Mouse (Mus musculus) thymus, adult 2 months (tissue): ENCODE measurements at regions not wholly inside any gene's neighbourhood (a gene's known extent, or its start where the extent isn't known, plus 50 kb on each side); places are given as distances from the start of the nearest gene placed in this dataset.
A peak's percentile ranks its signal among the peaks of the same experiment; 100 is the strongest.

Experiments used
- DNase-seq: peaks from one replicate; pipeline ENCODE4 v3.0.0; 2021
- H3K27ac ChIP-seq: fragments of 200-500 bp; 2 replicates; pipeline ENCODE4 v1.5.1; 2012; ENCODE audit warnings: low read length, control low read depth; ENCODE audit not compliant: control insufficient read depth, insufficient read depth
- H3K27me3 ChIP-seq: fragments of 200-500 bp; 2 replicates; pipeline ENCODE4 v1.6.1; 2012; ENCODE audit warnings: mild to moderate bottlenecking, low read length, moderate library complexity, mixed read lengths; ENCODE audit not compliant: control insufficient read depth, insufficient read depth
- H3K36me3 ChIP-seq: fragments of 200-500 bp; 2 replicates; pipeline ENCODE4 v1.6.1; 2012; ENCODE audit warnings: mild to moderate bottlenecking, low read length, moderate library complexity; ENCODE audit not compliant: control insufficient read depth, insufficient read depth
- H3K4me1 ChIP-seq: fragments of 200-500 bp; replicated peaks from 2 replicates; pipeline ENCODE4 v1.6.1; 2012; ENCODE audit warnings: low read length; ENCODE audit not compliant: control insufficient read depth, insufficient read depth
- H3K4me3 ChIP-seq: fragments of 200-500 bp; 2 replicates; pipeline ENCODE4 v1.5.1; 2012; ENCODE audit warnings: mild to moderate bottlenecking, low read length, control low read depth, moderate library complexity; ENCODE audit not compliant: control insufficient read depth, insufficient read depth
- CTCF ChIP-seq: fragments of 200-500 bp; IDR thresholded peaks from 2 replicates; pipeline ENCODE4 v1.5.1; 2012; ENCODE audit warnings: mild to moderate bottlenecking, control low read depth, low read length, moderate library complexity, borderline replicate concordance; ENCODE audit not compliant: control insufficient read depth, poor library complexity, insufficient read depth; ENCODE audit errors: extremely low read depth
- POLR2A ChIP-seq: fragments of 200-500 bp; IDR thresholded peaks from 2 replicates; pipeline ENCODE4 v1.6.1; 2012; ENCODE audit warnings: mild to moderate bottlenecking, low read length, control low read depth, moderate library complexity; ENCODE audit not compliant: control insufficient read depth, poor library complexity, insufficient read depth; ENCODE audit errors: extremely low read depth
- WGBS: fragments of 180-500 bp; shearing (Covaris S2); methylation state at CpG from one replicate; pipeline ENCODE4 v1.1.7; 2018; 5-methylcytosine and 5-hydroxymethylcytosine counted together

DNA sequence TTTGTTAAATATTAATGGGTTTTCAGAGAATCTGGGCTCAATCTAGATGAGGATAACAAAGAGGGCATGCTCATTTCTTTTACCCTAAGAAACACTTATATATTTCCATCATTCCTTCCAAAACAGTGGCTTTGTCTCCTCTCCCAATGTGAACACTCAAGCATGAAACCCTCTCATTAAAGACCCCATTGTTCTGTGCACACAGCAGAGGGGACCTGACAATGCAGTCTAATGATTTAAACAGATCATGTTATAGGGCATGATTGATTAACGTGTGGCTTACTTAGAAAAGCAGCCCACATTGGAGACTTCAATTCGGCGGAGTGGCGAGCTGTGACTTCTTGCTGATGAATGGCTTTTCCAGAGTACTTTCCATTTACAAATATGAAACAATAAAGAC lies 123.6 kb upstream of the Tgfbr2 start:
- DNase-seq, result no peak
- no peak for TF ChIP-seq CTCF
- TF ChIP-seq POLR2A, result no peak
- WGBS, result 97% methylated on average over 4 of the region's 4 CpGs
- no peaks in the 10 kb centered on the region for H3K36me3 ChIP-seq
- no peak overlapping the region for H3K4me3 ChIP-seq
- no peaks in the 10 kb centered on the region for H3K27me3 ChIP-seq
- peaks cover 26% of the 10 kb centered on the region for H3K4me1 ChIP-seq
- H3K27ac ChIP-seq, result no peak overlapping the region

DNA sequence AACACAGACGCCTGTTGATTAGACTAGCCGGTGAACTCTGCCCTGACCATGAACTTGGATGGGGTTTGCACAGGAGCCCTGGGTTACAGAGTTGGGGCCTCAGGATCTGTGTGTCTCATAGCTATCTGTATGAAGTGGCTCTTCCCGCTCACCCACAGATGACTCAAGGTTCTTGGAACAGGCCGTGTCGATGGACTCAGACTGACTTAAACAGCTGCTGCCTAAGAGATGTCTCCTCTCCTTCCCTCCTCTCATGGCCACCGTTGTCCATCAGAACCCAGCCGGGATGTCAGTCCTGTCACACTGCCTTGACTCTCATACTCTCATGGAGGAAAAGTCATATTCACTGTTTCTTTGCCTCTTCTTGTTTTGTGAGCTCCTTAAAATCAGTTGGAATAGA lies 121.2 kb upstream of the Tgfbr2 start:
- no peaks in the 10 kb centered on the region for H3K27me3 ChIP-seq
- peaks cover 35% of the 10 kb centered on the region for H3K4me1 ChIP-seq
- 94% methylated on average over 7 of the region's 7 CpGs for WGBS
- H3K4me3 ChIP-seq, result no peak overlapping the region
- TF ChIP-seq POLR2A, result no peak
- no peak for TF ChIP-seq CTCF
- H3K27ac ChIP-seq, result no peak overlapping the region
- no peaks in the 10 kb centered on the region for H3K36me3 ChIP-seq
- DNase-seq, result no peak

DNA sequence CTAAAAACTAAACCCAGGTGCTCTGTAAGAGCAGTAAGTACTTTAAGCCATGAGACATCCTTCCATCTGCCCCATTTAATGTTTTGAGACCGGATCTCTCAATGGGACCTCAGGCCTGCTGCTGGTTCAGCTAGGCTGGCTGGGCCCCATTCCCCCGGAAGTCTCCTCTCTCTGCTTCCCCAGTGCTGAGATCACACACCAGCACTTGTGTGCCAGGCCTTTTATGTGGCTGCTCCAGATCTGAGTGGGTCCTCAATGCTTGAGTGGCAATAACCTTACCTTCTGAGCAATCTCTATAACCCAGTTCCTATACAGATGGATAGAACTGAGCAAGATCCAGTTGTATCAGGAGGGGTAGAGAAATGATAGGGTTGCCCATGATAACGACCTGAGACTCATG lies 118.9 kb upstream of the Tgfbr2 start:
- Histone ChIP-seq H3K27ac (peak overlapping the region; percentile 52), H3K4me1 (peaks cover 35% of the 10 kb centered on the region), H3K27me3 (no peaks in the 10 kb centered on the region), H3K36me3 (no peaks in the 10 kb centered on the region), H3K4me3 (no peak overlapping the region)
- TF ChIP-seq POLR2A, result no peak
- TF ChIP-seq CTCF, result no peak
- WGBS, result 14% methylated on average over 3 of the region's 3 CpGs
- DNase-seq, result peak; percentile 81

DNA sequence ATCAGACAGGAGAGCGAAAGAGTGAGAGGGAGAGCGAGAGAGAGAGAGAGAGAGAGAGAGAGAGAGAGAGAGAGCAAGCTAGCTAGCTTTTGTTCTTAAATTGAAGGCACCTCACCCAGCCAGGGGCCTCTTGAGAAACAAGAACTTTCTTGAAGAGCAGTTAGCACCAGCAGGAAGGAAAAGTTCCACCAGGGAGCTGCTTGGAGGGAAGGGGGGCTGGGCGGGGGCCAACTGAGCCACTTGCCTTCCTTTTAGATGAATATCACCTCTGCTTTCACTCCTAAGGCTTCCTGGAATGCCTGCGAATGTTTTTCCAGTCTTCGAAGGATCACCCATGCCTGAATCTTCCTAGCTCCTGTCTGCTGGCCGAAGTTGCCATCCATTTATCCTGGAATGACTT lies 118.0 kb upstream of the Tgfbr2 start:
- Histone ChIP-seq H3K27me3 (no peaks in the 10 kb centered on the region), H3K4me1 (peaks cover 35% of the 10 kb centered on the region), H3K4me3 (no peak overlapping the region), H3K27ac (peak overlapping the region; percentile 52; the same call in 1 of the 2 replicates), H3K36me3 (no peaks in the 10 kb centered on the region)
- WGBS, result 73% methylated on average over 6 of the region's 6 CpGs
- TF ChIP-seq CTCF (no peak), POLR2A (no peak)
- DNase-seq, result no peak

DNA sequence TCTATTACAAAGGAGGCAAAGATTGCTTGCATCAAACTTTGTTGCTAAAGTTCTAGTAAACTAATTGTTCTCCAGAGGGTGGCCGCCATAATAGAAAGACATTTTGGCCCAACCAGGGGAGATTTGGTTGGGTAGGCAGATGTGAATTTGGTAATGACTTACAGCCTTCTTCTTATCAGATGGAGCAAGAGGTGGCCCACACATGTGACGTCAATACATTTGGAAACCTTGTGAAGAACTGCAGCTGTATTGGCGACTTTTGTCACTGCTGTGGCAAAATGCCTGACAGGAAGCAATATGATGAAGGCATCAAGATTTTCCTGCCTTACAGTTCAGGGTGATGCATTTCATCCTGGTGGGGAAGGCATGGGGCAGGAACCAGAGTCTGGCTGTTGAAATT lies 116.5 kb upstream of the Tgfbr2 start:
- DNase-seq, result no peak
- H3K4me1 ChIP-seq, result peaks cover 32% of the 10 kb centered on the region
- H3K4me3 ChIP-seq, result no peak overlapping the region
- TF ChIP-seq CTCF (no peak), POLR2A (no peak)
- no peaks in the 10 kb centered on the region for H3K27me3 ChIP-seq
- no peaks in the 10 kb centered on the region for H3K36me3 ChIP-seq
- 84% methylated on average over 3 of the region's 3 CpGs for WGBS
- H3K27ac ChIP-seq, result no peak overlapping the region

DNA sequence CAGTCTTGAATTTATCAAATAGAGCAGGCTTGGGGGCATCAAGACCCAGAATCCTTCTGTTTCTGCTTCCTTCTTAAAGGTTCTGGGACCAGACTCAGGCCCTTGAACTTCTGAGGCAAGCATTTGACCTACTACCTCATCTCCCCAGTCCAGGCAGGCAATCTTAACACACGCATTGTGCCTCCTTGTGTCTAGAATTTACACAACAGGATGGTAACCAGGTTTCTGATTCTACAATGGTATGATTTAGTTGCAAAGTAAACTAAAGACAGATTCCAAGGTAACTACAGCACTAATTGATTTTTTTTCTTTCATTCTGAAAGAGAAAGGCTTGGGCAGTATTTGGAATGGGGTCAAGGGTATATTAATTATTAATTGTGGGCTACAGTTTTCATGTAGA lies 115.7 kb upstream of the Tgfbr2 start:
- Histone ChIP-seq H3K27me3 (no peaks in the 10 kb centered on the region), H3K4me3 (no peak overlapping the region), H3K4me1 (peaks cover 28% of the 10 kb centered on the region), H3K27ac (no peak overlapping the region), H3K36me3 (no peaks in the 10 kb centered on the region)
- 98% methylated on average over 1 of the region's 1 CpGs for WGBS
- no peak for DNase-seq
- TF ChIP-seq CTCF, result no peak
- no peak for TF ChIP-seq POLR2A

DNA sequence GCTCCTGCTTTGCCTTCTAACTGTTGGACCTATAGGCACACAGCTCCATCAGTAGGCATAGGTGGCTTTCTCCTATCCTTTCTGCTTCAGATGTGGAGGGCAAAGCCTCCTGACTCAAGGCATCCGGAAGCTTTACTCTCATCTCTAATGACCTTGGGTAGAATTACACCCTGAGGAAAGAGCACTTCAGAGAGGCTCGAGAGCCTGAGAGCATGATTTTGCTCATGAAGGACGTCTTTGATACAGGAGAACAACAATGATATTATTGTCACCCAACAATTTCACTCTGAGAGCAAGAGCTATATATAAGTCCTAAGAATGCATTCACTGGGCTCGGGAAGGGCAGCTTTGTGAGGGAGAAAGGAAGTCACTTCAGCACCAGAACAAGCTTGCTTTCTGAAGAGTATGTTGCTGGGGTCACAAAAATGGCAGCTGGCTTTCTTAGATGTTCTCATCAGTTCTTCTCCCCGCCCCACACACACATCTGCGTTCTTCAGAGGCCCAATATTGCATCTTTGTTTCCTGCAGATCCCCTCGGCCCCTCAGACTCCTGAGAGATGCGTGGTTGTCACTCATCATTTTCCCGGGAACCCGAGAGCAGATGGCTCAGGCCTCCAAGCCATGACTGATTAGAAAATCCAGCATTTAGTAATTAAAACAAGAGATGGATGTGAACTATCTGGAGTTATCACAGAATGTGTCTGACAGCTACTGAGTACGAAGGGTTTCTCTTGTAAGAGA lies 110.7 kb upstream of the Tgfbr2 start:
- H3K36me3 ChIP-seq, result no peaks in the 10 kb centered on the region
- H3K4me1 ChIP-seq, result no peaks in the 10 kb centered on the region
- no peaks in the 10 kb centered on the region for H3K27me3 ChIP-seq
- WGBS, result 93% methylated on average over 11 of the region's 11 CpGs
- no peak overlapping the region for H3K27ac ChIP-seq
- no peak for DNase-seq
- no peak for TF ChIP-seq CTCF
- TF ChIP-seq POLR2A, result no peak
- H3K4me3 ChIP-seq, result no peak overlapping the region
